Mouse (Mus musculus) ES-Bruce4 (cell line): ENCODE measurements at regions not wholly inside any gene's neighbourhood (a gene's known extent, or its start where the extent isn't known, plus 50 kb on each side); places are given as distances from the start of the nearest gene placed in this dataset.

Experiments
- H3K27ac ChIP-seq: 2 replicates; pipeline ENCODE4 v1.5.1; 2012; ENCODE audit warnings: low read length, inconsistent platforms; ENCODE audit not compliant: insufficient read depth
- H3K27me3 ChIP-seq: 2 replicates; pipeline ENCODE4 v1.6.1; 2012; ENCODE audit warnings: mild to moderate bottlenecking, low read length, inconsistent platforms; ENCODE audit not compliant: control insufficient read depth, poor library complexity, insufficient read depth, severe bottlenecking
- H3K36me3 ChIP-seq: 2 replicates; pipeline ENCODE4 v1.6.1; 2012; ENCODE audit warnings: inconsistent platforms, mild to moderate bottlenecking, low read length, moderate library complexity; ENCODE audit not compliant: control insufficient read depth, poor library complexity, insufficient read depth, severe bottlenecking
- H3K4me1 ChIP-seq: one replicate; pipeline ENCODE4 v1.8.1; 2011; ENCODE audit warnings: low read length; ENCODE audit not compliant: control insufficient read depth, insufficient read depth
- H3K4me3 ChIP-seq: 2 replicates; pipeline ENCODE4 v1.5.1; 2011; ENCODE audit warnings: low read depth, mild to moderate bottlenecking, low read length
- H3K9ac ChIP-seq: 2 replicates; pipeline ENCODE4 v1.6.1; 2012; ENCODE audit warnings: low read depth, mild to moderate bottlenecking, inconsistent platforms; ENCODE audit not compliant: poor library complexity, severe bottlenecking
- H3K9me3 ChIP-seq: replicated peaks from 2 replicates; pipeline ENCODE4 v1.6.1; 2012; ENCODE audit warnings: mild to moderate bottlenecking, low read length, inconsistent platforms; ENCODE audit not compliant: control insufficient read depth, poor library complexity, insufficient read depth, severe bottlenecking
- CTCF ChIP-seq: IDR thresholded peaks from one replicate; pipeline ENCODE4 v1.8.1; 2011; ENCODE audit warnings: low read depth, low read length
- EP300 ChIP-seq: IDR thresholded peaks from 2 replicates; pipeline ENCODE4 v1.6.1; 2011; ENCODE audit warnings: low read depth, low read length; ENCODE audit not compliant: insufficient read depth
- POLR2A ChIP-seq: IDR thresholded peaks from one replicate; pipeline ENCODE4 v1.8.1; 2011; ENCODE audit warnings: low read length; ENCODE audit not compliant: insufficient read depth

DNA sequence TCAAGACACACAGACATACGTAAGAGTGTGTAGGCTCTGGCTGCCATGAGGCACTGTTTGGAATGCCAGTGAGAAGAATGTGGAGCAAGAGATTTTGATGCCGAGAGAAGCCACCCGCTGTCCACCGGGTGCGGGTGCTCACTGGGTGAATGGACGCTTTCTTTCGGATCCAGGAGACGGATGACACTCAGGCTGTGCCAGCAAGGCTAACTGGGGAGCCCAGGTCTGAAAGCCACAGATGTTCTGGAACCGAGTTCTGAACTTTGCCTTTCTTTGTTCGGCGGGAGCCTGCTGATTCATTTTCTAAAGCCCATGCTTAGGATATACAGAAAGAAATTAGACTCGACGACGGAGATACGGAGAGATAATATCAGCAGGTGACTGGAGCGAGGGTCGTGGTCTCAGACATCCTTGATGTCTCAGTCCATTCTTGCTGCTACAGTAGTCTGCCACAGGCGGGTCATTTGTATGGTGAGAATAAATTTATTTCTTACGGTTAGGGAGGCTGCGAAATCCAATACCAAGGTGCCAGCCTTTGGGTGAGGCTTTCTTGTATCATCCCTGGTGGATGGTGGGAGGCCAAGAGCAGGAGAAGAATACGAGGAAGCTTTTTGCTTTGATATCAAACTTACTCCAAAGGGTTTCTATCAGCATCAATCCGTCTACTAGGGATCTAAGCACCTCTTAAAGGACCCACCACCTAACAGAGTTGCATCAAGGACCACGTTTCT lies 80.4 kb upstream of the Cpm start:
- no peak overlapping the region for H3K27ac ChIP-seq
- no peaks in the 10 kb centered on the region for H3K4me1 ChIP-seq
- no peaks in the 10 kb centered on the region for H3K27me3 ChIP-seq
- no peak for TF ChIP-seq CTCF
- no peak for TF ChIP-seq EP300
- no peak for TF ChIP-seq POLR2A
- no peaks in the 10 kb centered on the region for H3K9me3 ChIP-seq
- H3K36me3 ChIP-seq: no peaks in the 10 kb centered on the region
- no peak overlapping the region for H3K9ac ChIP-seq
- H3K4me3 ChIP-seq: no peak overlapping the region

DNA sequence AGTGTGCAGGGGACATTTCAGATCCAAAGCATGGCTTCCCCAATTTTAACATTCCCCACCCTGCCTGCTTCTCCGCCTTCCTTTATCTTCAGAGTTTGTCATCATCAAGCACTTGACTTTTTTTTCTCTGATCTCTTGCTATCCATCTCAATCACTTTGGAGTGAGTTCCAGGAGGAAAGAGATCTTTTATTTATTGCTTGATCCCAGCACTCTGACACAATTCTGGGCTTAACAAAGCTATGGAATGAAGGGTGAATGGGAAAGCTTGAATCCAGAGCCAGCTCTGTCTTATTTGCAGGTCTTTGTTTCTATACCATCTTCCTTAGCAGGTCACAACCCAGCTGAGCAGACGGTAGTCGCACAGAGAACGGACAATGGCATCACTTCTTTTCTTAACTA lies 81.0 kb upstream of the Cpm start:
- TF ChIP-seq EP300: no peak
- Histone ChIP-seq H3K9me3 (no peaks in the 10 kb centered on the region), H3K4me1 (no peaks in the 10 kb centered on the region), H3K27me3 (no peaks in the 10 kb centered on the region), H3K4me3 (no peak overlapping the region), H3K9ac (no peak overlapping the region), H3K36me3 (no peaks in the 10 kb centered on the region), H3K27ac (no peak overlapping the region)

DNA sequence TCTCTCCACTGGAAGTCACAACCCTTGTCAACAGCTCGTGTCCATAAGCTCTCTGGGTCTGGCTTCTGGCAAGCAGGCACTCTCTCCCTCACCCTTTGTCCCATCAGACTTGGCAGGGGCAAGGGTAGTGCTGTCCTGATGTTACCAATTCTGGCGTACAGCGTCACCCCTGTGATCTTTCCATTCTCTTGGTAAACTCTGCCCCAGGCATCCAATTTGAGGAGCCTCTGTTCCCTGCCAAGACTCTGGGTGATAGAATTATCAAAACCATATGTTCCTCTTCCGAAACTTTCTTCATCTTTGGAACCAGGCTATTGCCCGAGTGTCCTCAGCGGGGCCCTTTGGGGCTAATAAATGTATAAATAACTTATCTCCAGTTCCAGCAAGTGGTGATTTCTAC lies 82.0 kb upstream of the Cpm start:
- no peaks in the 10 kb centered on the region for H3K36me3 ChIP-seq
- H3K9me3 ChIP-seq: no peaks in the 10 kb centered on the region
- H3K9ac ChIP-seq: no peak overlapping the region
- no peaks in the 10 kb centered on the region for H3K4me1 ChIP-seq
- H3K27ac ChIP-seq: no peak overlapping the region
- no peaks in the 10 kb centered on the region; the same call in 1 of the 2 replicates for H3K27me3 ChIP-seq
- no peak overlapping the region for H3K4me3 ChIP-seq
- TF ChIP-seq POLR2A (no peak), CTCF (no peak), EP300 (no peak)

DNA sequence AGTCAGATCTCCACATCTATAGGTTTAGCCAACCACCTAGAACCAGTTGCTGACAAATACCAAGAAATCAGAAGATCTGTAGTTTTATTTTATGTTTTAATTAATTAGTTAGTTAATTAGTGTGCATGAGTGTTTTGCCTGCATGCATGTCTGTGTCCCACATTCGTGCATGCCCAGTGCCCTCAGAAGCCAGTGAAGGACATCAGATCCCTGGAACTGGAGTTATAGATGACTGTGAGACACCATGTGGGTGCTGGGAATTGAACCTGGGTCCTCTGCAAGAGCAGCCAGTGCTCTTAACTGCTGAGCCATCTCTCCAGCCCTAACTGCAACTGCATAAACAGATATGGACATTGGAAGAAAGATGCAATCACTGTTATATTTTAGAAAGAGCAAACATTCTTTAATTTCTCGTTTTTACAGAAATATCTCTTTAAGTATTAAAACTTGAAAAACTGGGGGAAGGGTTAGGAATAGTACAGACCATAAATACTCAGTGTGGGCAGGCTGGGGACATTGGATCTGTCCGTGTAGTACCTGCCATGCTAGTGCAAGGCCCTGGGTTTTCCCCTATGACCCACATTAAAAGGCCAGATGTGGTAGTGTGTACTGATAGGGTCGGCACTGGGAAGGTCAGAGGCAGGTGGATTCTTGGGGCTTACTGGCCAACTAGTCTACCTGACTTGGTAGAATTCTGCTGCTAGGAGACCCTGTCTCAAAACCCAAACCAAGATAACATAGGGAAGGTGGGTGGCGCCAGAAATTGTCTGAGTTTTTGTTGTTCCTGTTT lies 83.3 kb upstream of the Cpm start:
- H3K9ac ChIP-seq: no peak overlapping the region
- TF ChIP-seq EP300: no peak
- TF ChIP-seq POLR2A: no peak

DNA sequence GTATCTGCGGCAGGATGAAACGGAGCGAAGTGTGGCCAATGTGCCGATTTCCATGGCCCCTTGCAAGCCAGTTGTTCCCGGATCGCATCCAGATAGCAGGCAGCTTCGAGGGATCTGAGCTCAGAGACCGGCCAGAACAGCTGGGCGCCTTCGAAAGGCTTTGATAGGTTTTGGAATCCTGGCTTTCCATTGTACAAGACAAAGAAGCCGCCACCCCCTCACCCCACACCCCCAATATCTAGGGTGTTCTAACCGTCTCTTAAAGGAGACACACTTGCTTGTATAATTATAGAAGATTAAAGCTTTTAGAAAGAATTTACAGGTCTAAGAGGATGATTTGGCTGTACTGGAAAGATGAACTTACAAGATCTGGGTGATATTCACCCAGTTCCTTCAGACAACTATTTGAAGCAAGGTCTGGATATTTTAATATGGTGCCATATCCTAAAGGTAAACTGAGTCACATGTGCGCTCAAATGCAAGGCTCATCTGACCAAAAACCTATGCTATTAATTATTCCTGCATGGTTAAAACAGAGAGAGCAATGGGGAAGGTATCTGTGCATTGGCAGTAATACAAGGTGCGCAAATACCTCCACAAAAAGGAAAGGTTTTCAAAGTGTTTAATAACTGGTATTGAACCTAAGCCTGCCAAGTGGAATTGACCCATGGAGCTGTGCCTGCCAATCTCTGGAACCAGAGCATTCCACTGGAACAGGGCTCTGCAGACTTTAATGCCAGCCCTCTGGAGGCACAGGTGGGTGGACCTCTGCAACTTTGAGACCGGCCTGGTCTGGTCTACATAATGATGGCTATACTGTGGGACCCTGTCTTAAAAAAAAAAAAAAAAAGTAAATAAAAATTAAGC lies 84.4 kb upstream of the Cpm start:
- H3K27ac ChIP-seq: no peak overlapping the region
- H3K9me3 ChIP-seq: no peaks in the 10 kb centered on the region
- H3K9ac ChIP-seq: no peak overlapping the region

More for the DNA sequence above, 83.3 kb upstream of the Cpm start:
- H3K27ac ChIP-seq: no peak overlapping the region
- H3K4me3 ChIP-seq: no peak overlapping the region
- H3K4me1 ChIP-seq: no peaks in the 10 kb centered on the region
- H3K9me3 ChIP-seq: no peaks in the 10 kb centered on the region
- H3K36me3 ChIP-seq: no peaks in the 10 kb centered on the region
- no peaks in the 10 kb centered on the region; the same call in 1 of the 2 replicates for H3K27me3 ChIP-seq

More for the DNA sequence above, 84.4 kb upstream of the Cpm start:
- Histone ChIP-seq H3K4me1 (no peaks in the 10 kb centered on the region), H3K36me3 (no peaks in the 10 kb centered on the region), H3K27me3 (no peaks in the 10 kb centered on the region; the same call in 1 of the 2 replicates), H3K4me3 (no peak overlapping the region)
- TF ChIP-seq EP300 (no peak), POLR2A (no peak), CTCF (no peak)
